Mouse (Mus musculus) heart, postnatal 36 days (tissue): Measurements from ENCODE around the gene Sgca. TPM values are rescaled to one million over a fixed set of nuclear protein-coding genes. Genes with fewer than 3 reads are reported as not detected.
A peak's percentile ranks its signal among the peaks of the same experiment; 100 is the strongest.
"Not testable (repeated sequence)": the region's sequence is repeated elsewhere in the genome, so short reads cannot be mapped to it uniquely, and the experiment has no call there.

Source experiments
- DNase-seq, 2 experiments: peaks; one replicate each; pipeline ENCODE4 v3.0.0; 2021 to 2022
- intact Hi-C: fragments of 180-260 bp; cut with DNase I; formaldehyde crosslinking; loops from one replicate; pipeline ENCODE4 v1.15.1; 2025
- total RNA-seq, 2 experiments: library from RNA; stranded (reverse); gene quantifications; 2 replicates each; pipeline ENCODE4 v1.2.3; 2021

The Sgca gene
- 100 to 1,000 TPM; 185 to 189 TPM for total RNA-seq

- no peak for DNase-seq
- intact Hi-C loops, result no loop called here
These were observed at the start of gene Sgca for GRCm38 (mm10) chr11:94976199-94976598. Gene Sgca (minus strand): TSS chr11:94976327.

GRCm38 (mm10) chr11:95025227-95026012 is 49.3 kb upstream of the Sgca start:
- DNase-seq, result no peak
- intact Hi-C loops, result no loop called here

- DNase-seq, result no peak
- intact Hi-C loops, result no loop called here
These were observed 48.5 kb upstream of the Sgca start for GRCm38 (mm10) chr11:95024439-95025184.

- intact Hi-C loops, result no loop called here
- no peak for DNase-seq
These were observed 47.4 kb upstream of the Sgca start for GRCm38 (mm10) chr11:95023481-95023880.

GRCm38 (mm10) chr11:95022237-95022992 is 46.3 kb upstream of the Sgca start:
- DNase-seq, result no peak
- intact Hi-C loops, result no loop called here

GRCm38 (mm10) chr11:95015484-95015883 is 39.4 kb upstream of the Sgca start:
- DNase-seq, result no peak
- intact Hi-C loops, result no loop called here

GRCm38 (mm10) chr11:95012487-95012886 is 36.4 kb upstream of the Sgca start:
- intact Hi-C loops, result loop anchor here (2.0 kb wide), 1 partner anchor 26 kb away; no protein-coding TSS in a partner anchor
- no peak for DNase-seq

- intact Hi-C loops, result loop anchor here (2.0 kb wide), 1 partner anchor 27 kb away; no protein-coding TSS in a partner anchor
- no peak for DNase-seq
These were observed 35.9 kb upstream of the Sgca start for GRCm38 (mm10) chr11:95012075-95012474.

- no peak for DNase-seq
- intact Hi-C loops, result no loop called here
These were observed 35.3 kb upstream of the Sgca start for GRCm38 (mm10) chr11:95011416-95011815.

GRCm38 (mm10) chr11:95010841-95011403 is 34.8 kb upstream of the Sgca start:
- DNase-seq, intact Hi-C loops: not testable (repeated sequence)

GRCm38 (mm10) chr11:95010141-95010739 is 34.1 kb upstream of the Sgca start:
- intact Hi-C loops, result no loop called here
- no peak for DNase-seq

- DNase-seq, result peak; percentile 59 to 64
- intact Hi-C loops, result no loop called here
These were observed 33.5 kb upstream of the Sgca start, which contains the start of gene Samd14 for GRCm38 (mm10) chr11:95009629-95010014. Gene Samd14 (plus strand): TSS chr11:95009879.

GRCm38 (mm10) chr11:95008661-95009628 is 32.8 kb upstream of the Sgca start:
- no peak for DNase-seq
- intact Hi-C loops, result no loop called here

- no peak for DNase-seq
- intact Hi-C loops, result no loop called here
These were observed 31.3 kb upstream of the Sgca start for GRCm38 (mm10) chr11:95007418-95007817.

- DNase-seq, result peak; percentile 75 to 76
- intact Hi-C loops, result no loop called here
These were observed 30.5 kb upstream of the Sgca start for GRCm38 (mm10) chr11:95006525-95007219.

- no peak for DNase-seq
- intact Hi-C loops, result no loop called here
These were observed 29.9 kb upstream of the Sgca start for GRCm38 (mm10) chr11:95006038-95006437.

GRCm38 (mm10) chr11:95004937-95005198 is 28.7 kb upstream of the Sgca start:
- intact Hi-C loops, result no loop called here
- DNase-seq, result no peak

GRCm38 (mm10) chr11:95004136-95004936 is 28.2 kb upstream of the Sgca start:
- peak in 1 of 2 experiments; percentile 21 for DNase-seq
- intact Hi-C loops, result no loop called here
